Mouse (Mus musculus): ENCODE results near the gene Gm20219. TPM values are rescaled to one million over a fixed set of nuclear protein-coding genes. Genes with fewer than 3 reads are reported as not detected.
A peak's percentile ranks its signal among the peaks of the same experiment; 100 is the strongest.

Gm20219 gene
- polyA plus RNA-seq, 1 experiment from 2014 or later, result 0.95 TPM

GRCm38 (mm10) chr17:56511707-56512090, 42.5 kb downstream of the Gm20219 start:
- Histone ChIP-seq H3K9ac (ENCODE audit: low read depth, low read length) (peak overlapping the region; percentile 48; the same call in 1 of the 2 replicates), H3K27ac (ENCODE audit: low read length) (no peak overlapping the region), H3K4me1 (ENCODE audit: control insufficient read depth, insufficient read depth, low read length) (peaks cover 25% of the 10 kb centered on the region), H3K4me3 (ENCODE audit: low read depth, low read length) (peak overlapping the region; percentile 25), H3K4me2 (ENCODE audit: low read length) (peak overlapping the region; percentile 46), H3K27me3 (ENCODE audit: control insufficient read depth, insufficient read depth, low read depth, low read length) (peaks cover 29% of the 10 kb centered on the region), H3K36me3 (ENCODE audit: control insufficient read depth, insufficient read depth, low read length) (no peaks in the 10 kb centered on the region), H3K9me3 (replicated peaks; ENCODE audit: control insufficient read depth, low read length, poor library complexity, severe bottlenecking) (no peaks in the 10 kb centered on the region)
- no peak for ATAC-seq
- WGBS, result 26% methylated on average over 29 of the region's 29 CpGs

GRCm38 (mm10) chr17:56510970-56511706, 43.0 kb downstream of the Gm20219 start:
- peaks cover 28% of the 10 kb centered on the region for H3K4me1 ChIP-seq (ENCODE audit: control insufficient read depth, insufficient read depth, low read length)
- 8% methylated on average over 60 of the region's 60 CpGs for WGBS
- no peak for ATAC-seq
- peak overlapping the region; percentile 48; the same call in 1 of the 2 replicates for H3K9ac ChIP-seq (ENCODE audit: low read depth, low read length)
- peaks cover 29% of the 10 kb centered on the region for H3K27me3 ChIP-seq (ENCODE audit: control insufficient read depth, insufficient read depth, low read depth, low read length)
- no peaks in the 10 kb centered on the region for H3K36me3 ChIP-seq (ENCODE audit: control insufficient read depth, insufficient read depth, low read length)
- peak overlapping the region; percentile 46 for H3K4me2 ChIP-seq (ENCODE audit: low read length)
- H3K9me3 ChIP-seq (replicated peaks; ENCODE audit: control insufficient read depth, low read length, poor library complexity, severe bottlenecking), result no peaks in the 10 kb centered on the region
- H3K4me3 ChIP-seq (ENCODE audit: low read depth, low read length), result peak overlapping the region; percentile 25
- H3K27ac ChIP-seq (ENCODE audit: low read length), result no peak overlapping the region

- Histone ChIP-seq H3K9me3 (replicated peaks; ENCODE audit: control insufficient read depth, low read length, poor library complexity, severe bottlenecking) (no peaks in the 10 kb centered on the region), H3K36me3 (ENCODE audit: control insufficient read depth, insufficient read depth, low read length) (no peaks in the 10 kb centered on the region), H3K4me2 (ENCODE audit: low read length) (no peak overlapping the region), H3K27me3 (ENCODE audit: control insufficient read depth, insufficient read depth, low read depth, low read length) (peaks cover 29% of the 10 kb centered on the region), H3K27ac (ENCODE audit: low read length) (0 out of 2 replicates have a peak overlapping the region, but pooled peaks have one; percentile 15), H3K4me1 (ENCODE audit: control insufficient read depth, insufficient read depth, low read length) (peaks cover 22% of the 10 kb centered on the region), H3K9ac (ENCODE audit: low read depth, low read length) (0 out of 2 replicates have a peak overlapping the region, but pooled peaks have one; percentile 30), H3K4me3 (ENCODE audit: low read depth, low read length) (no peak overlapping the region)
- 25% methylated on average over 27 of the region's 27 CpGs for WGBS
- ATAC-seq, result no peak
Measured at GRCm38 (mm10) chr17:56510473-56510969, 43.7 kb downstream of the Gm20219 start.

GRCm38 (mm10) chr17:56509707-56510472, 44.3 kb downstream of the Gm20219 start:
- Histone ChIP-seq H3K4me1 (ENCODE audit: control insufficient read depth, insufficient read depth, low read length) (peaks cover 16% of the 10 kb centered on the region), H3K4me2 (ENCODE audit: low read length) (no peak overlapping the region), H3K27ac (ENCODE audit: low read length) (0 out of 2 replicates have a peak overlapping the region, but pooled peaks have one; percentile 15), H3K36me3 (ENCODE audit: control insufficient read depth, insufficient read depth, low read length) (no peaks in the 10 kb centered on the region), H3K27me3 (ENCODE audit: control insufficient read depth, insufficient read depth, low read depth, low read length) (peaks cover 29% of the 10 kb centered on the region), H3K9me3 (replicated peaks; ENCODE audit: control insufficient read depth, low read length, poor library complexity, severe bottlenecking) (no peaks in the 10 kb centered on the region), H3K9ac (ENCODE audit: low read depth, low read length) (0 out of 2 replicates have a peak overlapping the region, but pooled peaks have one; percentile 30), H3K4me3 (ENCODE audit: low read depth, low read length) (no peak overlapping the region)
- WGBS, result 8% methylated on average over 33 of the region's 37 CpGs
- no peak for ATAC-seq

- H3K27ac ChIP-seq (ENCODE audit: low read length), result no peak overlapping the region
- no peak overlapping the region for H3K4me3 ChIP-seq (ENCODE audit: low read depth, low read length)
- no peaks in the 10 kb centered on the region for H3K9me3 ChIP-seq (replicated peaks; ENCODE audit: control insufficient read depth, low read length, poor library complexity, severe bottlenecking)
- no peak overlapping the region for H3K4me2 ChIP-seq (ENCODE audit: low read length)
- H3K9ac ChIP-seq (ENCODE audit: low read depth, low read length), result no peak overlapping the region
- ATAC-seq, result no peak
- no peaks in the 10 kb centered on the region for H3K36me3 ChIP-seq (ENCODE audit: control insufficient read depth, insufficient read depth, low read length)
- peaks cover 16% of the 10 kb centered on the region for H3K4me1 ChIP-seq (ENCODE audit: control insufficient read depth, insufficient read depth, low read length)
- WGBS, result 29% methylated on average over 10 of the region's 10 CpGs
- peaks cover 29% of the 10 kb centered on the region for H3K27me3 ChIP-seq (ENCODE audit: control insufficient read depth, insufficient read depth, low read depth, low read length)
Measured at GRCm38 (mm10) chr17:56509021-56509640, 45.1 kb downstream of the Gm20219 start.

- Histone ChIP-seq H3K9me3 (replicated peaks; ENCODE audit: control insufficient read depth, low read length, poor library complexity, severe bottlenecking) (no peaks in the 10 kb centered on the region), H3K27ac (ENCODE audit: low read length) (peak overlapping the region; percentile 99), H3K4me3 (ENCODE audit: low read depth, low read length) (peak overlapping the region; percentile 64), H3K9ac (ENCODE audit: low read depth, low read length) (peak overlapping the region; percentile 96), H3K4me1 (ENCODE audit: control insufficient read depth, insufficient read depth, low read length) (peaks cover 16% of the 10 kb centered on the region), H3K36me3 (ENCODE audit: control insufficient read depth, insufficient read depth, low read length) (no peaks in the 10 kb centered on the region), H3K27me3 (ENCODE audit: control insufficient read depth, insufficient read depth, low read depth, low read length) (peaks cover 24% of the 10 kb centered on the region), H3K4me2 (ENCODE audit: low read length) (peak overlapping the region; percentile 99)
- ATAC-seq, result peak; percentile 96
- under 1% methylated on average over 42 of the region's 42 CpGs for WGBS
Measured at GRCm38 (mm10) chr17:56507161-56508068, 46.8 kb downstream of the Gm20219 start.

GRCm38 (mm10) chr17:56506417-56507065, 47.6 kb downstream of the Gm20219 start:
- H3K4me2 ChIP-seq (ENCODE audit: low read length), result peak overlapping the region; percentile 99
- WGBS, result 64% methylated on average over 15 of the region's 15 CpGs
- peak overlapping the region; percentile 99 for H3K27ac ChIP-seq (ENCODE audit: low read length)
- H3K36me3 ChIP-seq (ENCODE audit: control insufficient read depth, insufficient read depth, low read length), result no peaks in the 10 kb centered on the region
- peak overlapping the region; percentile 96 for H3K9ac ChIP-seq (ENCODE audit: low read depth, low read length)
- peak overlapping the region; percentile 64 for H3K4me3 ChIP-seq (ENCODE audit: low read depth, low read length)
- H3K9me3 ChIP-seq (replicated peaks; ENCODE audit: control insufficient read depth, low read length, poor library complexity, severe bottlenecking), result no peaks in the 10 kb centered on the region
- ATAC-seq, result no peak
- peaks cover 16% of the 10 kb centered on the region for H3K4me1 ChIP-seq (ENCODE audit: control insufficient read depth, insufficient read depth, low read length)
- peaks cover 15% of the 10 kb centered on the region for H3K27me3 ChIP-seq (ENCODE audit: control insufficient read depth, insufficient read depth, low read depth, low read length)

GRCm38 (mm10) chr17:56505401-56505800, 48.8 kb downstream of the Gm20219 start:
- H3K27me3 ChIP-seq (ENCODE audit: control insufficient read depth, insufficient read depth, low read depth, low read length), result peaks cover 4% of the 10 kb centered on the region
- H3K36me3 ChIP-seq (ENCODE audit: control insufficient read depth, insufficient read depth, low read length), result no peaks in the 10 kb centered on the region
- no peak overlapping the region for H3K4me2 ChIP-seq (ENCODE audit: low read length)
- no peaks in the 10 kb centered on the region for H3K9me3 ChIP-seq (replicated peaks; ENCODE audit: control insufficient read depth, low read length, poor library complexity, severe bottlenecking)
- H3K9ac ChIP-seq (ENCODE audit: low read depth, low read length), result no peak overlapping the region
- no peak overlapping the region for H3K4me3 ChIP-seq (ENCODE audit: low read depth, low read length)
- H3K27ac ChIP-seq (ENCODE audit: low read length), result no peak overlapping the region
- ATAC-seq, result no peak
- peaks cover 12% of the 10 kb centered on the region for H3K4me1 ChIP-seq (ENCODE audit: control insufficient read depth, insufficient read depth, low read length)
- WGBS, result 84% methylated on average over 10 of the region's 10 CpGs

All from midbrain, embryonic 16.5 days (tissue).